Mouse (Mus musculus): Measurements from ENCODE around the gene Mal.
"Not testable (repeated sequence)": the region's sequence is repeated elsewhere in the genome, so short reads cannot be mapped to it uniquely, and the experiment has no call there.

Mal gene

GRCm38 (mm10) chr2:127624786-127625185, 31.7 kb downstream of the Mal start:
- DNase-seq (ENCODE audit: low read depth, low spot score): no peak

DNA sequence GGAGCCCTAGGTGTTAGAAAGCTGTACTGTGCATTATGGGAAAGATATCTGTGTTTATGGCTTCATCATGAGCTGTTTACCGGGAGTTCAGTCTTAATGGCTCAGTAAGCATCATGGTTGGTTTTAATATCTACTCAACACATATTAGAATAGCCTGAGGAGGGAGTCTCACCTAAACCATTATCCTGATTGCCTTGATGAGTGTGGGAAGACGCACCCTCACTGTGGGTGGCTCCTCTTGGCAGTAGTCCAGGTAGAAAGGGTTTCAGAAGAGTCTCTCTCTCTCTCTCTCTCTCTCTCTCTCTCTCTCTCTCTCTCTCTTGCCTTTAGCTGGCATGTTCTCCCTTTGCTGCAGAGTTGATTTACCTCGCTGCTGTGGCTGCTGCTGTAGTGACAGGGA, 34.4 kb downstream of the Mal start:
- DNase-seq (ENCODE audit: low read depth, low spot score): no peak

GRCm38 (mm10) chr2:127619311-127619710, 37.2 kb downstream of the Mal start:
- DNase-seq (ENCODE audit: low read depth, low spot score): no peak

DNA sequence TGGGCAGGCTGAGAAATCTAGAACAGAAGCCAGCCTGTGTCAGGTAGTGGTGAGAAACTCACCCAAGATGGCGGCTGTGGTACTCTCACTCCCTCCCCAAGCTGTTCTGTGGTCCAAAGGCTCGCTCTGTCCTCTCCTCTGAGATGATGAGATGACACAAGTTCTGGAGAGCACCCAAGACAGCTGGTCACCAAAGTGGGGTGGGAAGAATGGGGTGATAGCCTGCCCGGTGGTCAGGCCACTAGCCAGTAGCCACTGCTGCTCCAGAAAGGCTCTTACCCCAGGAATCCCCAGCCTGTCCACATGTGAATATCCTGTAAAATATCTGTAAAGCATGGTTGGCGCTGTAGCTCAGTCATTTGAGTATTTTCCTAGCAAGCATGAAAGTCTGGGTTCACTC, 44.2 kb downstream of the Mal start:
- DNase-seq (ENCODE audit: low read depth, low spot score): no peak

GRCm38 (mm10) chr2:127611386-127611785, 45.1 kb downstream of the Mal start:
- DNase-seq (ENCODE audit: low read depth, low spot score): no peak

DNA sequence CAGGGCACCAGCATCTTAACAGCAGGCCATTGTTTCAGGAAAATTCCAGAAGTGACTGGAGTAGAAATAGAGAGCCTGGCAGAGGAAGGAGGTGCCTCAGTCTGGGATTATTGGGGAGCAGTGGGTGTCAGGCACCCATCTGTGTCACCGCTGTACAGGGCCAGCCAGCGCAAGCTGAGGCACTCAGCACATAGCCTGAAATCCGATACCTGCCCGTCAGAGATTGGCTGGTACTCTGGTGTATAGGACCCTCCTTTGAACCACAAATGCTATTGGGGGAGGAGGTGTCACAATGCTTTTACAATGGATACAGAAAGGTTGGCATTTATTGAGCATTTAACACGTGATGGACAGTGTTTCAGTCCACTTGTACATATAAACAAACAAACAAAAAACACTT, 47.5 kb downstream of the Mal start:
- peak; percentile 39 for DNase-seq (ENCODE audit: low read depth, low spot score)

DNA sequence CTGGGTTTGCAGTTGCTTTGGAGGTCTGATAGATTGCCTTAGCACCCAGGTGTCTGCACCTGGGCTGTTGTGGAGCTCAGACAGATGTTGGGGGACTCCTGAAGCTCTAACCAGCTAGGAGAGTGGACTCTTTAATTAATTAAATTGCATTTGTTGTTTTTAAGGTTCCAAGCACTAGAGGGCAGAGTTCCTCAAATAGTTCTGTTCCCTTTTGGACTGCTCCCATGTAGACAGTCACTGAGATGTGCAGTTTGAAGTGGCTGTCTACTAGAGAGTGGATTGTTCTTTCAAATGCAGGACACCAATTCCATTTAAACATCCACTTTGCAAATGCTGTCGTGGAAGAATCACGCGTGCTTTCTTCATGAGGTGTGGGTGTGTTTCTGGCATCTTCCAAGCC, 48.3 kb downstream of the Mal start:
- peak; percentile 58 for DNase-seq (ENCODE audit: low read depth, low spot score)

DNA sequence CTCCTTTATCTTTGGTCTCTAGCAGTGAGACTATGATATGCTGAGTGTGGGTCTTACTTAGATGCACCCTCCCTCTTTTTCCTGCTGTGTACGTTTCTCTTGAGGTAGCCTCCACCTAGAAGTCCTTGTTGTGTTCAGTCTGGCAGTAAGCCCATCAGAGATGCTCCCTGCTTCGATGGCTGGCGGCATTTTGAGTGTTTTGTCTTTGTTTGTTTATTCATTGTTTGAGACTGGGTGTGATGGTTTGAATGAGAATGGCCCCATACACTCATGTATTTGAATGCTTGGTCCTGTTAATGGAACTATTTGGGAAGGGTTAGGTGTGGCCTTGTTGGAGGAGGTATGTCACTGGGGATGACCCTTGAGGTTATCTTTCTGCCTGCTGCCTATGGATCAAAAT, 51.3 kb downstream of the Mal start:
- no peak for DNase-seq (ENCODE audit: low read depth, low spot score)

- not testable (repeated sequence) for DNase-seq (ENCODE audit: low read depth, low spot score)
Observed at GRCm38 (mm10) chr2:127603383-127603782, 53.1 kb downstream of the Mal start.

- DNase-seq (ENCODE audit: low read depth, low spot score): no peak
Observed at GRCm38 (mm10) chr2:127590840-127591239, 65.7 kb downstream of the Mal start.

DNA sequence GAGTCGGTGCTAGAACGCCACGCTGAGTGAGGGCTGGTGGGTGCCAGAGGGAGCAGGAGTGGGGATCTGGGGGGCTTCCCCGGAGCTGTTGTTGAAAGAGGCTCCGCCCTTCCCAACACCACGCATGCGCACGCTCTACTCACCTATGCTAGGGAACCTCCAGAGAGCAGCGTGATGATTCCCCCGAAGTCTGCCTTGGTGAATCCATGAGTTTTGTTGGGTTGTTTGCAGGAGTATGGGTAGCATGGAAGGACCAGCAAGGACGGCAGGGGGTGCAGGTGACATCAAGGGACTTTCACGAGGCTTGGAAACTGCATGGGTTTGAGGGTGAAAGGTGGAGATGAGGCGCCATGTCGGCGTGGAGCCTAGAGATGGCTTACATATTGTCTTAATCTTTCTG, 66.3 kb downstream of the Mal start:
- DNase-seq (ENCODE audit: low read depth, low spot score): no peak

DNA sequence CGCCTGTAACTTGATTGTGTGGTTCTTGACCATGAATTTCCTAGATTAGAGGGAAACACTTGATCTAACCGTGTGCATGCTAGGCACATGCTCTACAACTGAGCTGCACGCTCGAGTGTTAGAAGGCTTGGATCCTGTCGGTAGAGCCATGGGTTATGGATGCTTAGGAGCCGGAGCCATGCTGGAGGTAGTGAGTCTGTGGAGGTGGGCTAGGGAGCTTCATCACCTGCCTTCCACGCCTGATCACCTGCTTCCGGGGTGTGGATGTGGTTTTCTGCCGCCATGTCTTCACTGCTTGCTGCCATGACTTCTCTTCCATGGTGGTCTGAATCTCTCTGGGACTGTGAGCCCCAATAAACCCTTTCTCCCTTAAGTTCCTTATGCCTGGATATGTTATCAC, 67.6 kb downstream of the Mal start:
- no peak for DNase-seq (ENCODE audit: low read depth, low spot score)

DNA sequence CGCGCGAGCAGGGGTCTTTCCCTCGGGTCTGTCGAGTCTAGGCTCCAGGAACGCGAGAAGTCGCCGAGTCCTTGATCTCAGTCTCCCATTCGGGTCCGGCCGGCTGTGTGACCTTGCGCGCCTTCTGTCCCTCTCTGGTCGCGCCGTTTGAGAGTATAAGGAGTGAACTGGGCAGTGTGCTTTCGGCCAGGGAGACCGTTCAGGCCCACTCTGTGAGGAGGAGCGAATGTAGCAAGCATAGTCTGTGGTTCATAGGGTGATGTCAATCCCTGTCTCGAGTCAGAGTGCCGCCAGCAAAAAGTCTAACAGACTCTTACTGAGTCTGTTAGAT, 69.0 kb downstream of the Mal start:
- DNase-seq (ENCODE audit: low read depth, low spot score): no peak

DNA sequence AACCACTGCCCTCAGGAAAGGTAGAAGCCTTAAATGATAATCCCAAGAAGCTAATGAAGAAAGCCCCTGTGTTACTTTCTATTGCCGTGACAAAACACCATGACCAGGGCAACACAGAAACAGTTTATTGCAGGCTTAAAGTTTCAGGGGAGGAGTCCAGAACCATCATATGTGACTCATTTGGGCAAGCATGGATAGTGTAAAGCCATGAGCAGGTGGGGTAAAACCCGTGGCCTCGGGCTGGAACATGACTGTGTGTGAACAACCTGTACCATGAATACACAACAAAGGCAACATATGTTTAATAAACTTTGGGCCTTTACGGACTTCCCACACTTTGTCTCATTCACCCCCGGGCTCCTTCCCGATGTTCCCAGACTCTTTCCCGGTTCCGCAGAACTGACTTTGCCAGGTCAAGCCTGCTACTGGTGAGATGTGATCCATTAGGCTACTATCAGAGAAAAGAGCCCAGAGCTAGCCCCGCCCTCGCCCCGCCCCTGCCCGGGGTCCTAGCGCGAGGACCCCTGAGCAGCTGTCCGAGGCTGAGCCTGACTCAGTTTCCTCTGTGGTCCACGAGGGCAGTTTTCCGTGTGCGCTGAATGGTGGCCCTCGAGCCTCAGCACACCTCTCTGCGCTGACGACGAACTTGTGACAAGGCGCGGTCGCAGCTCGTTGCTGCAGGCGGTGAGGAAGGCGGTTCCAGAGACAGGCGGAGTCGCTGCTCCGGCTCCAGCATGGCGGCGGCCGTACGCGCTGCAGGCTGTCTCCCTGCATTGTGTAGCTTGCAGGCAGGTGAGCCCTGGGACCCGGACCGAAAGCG, 69.6 kb downstream of the Mal start, which contains the start of the genes Zfp661 and Mrps5:
Gene Zfp661 (minus strand): TSS at position 401 of the 820 bp plus-strand sequence.
Gene Mrps5 (plus strand): TSS at position 529 of the 820 bp plus-strand sequence.
- DNase-seq (ENCODE audit: low read depth, low spot score): peak; percentile 78

GRCm38 (mm10) chr2:127584436-127584858, 72.0 kb downstream of the Mal start:
- peak; percentile 95 for DNase-seq (ENCODE audit: low read depth, low spot score)

All from mesoderm, embryonic 11.5 days (tissue).